Mouse (Mus musculus) ES-Bruce4 (cell line): ENCODE data around the gene BC051019.

Experiments
- CTCF ChIP-seq: IDR thresholded peaks from one replicate; pipeline ENCODE4 v1.8.1; 2011; ENCODE audit warnings: low read depth, low read length
- POLR2A ChIP-seq: IDR thresholded peaks from one replicate; pipeline ENCODE4 v1.8.1; 2011; ENCODE audit warnings: low read length; ENCODE audit not compliant: insufficient read depth

- TF ChIP-seq POLR2A (no peak), CTCF (no peak)
These were observed 17.4 kb upstream of the BC051019 start for GRCm38 (mm10) chr7:109741060-109741459.
